Mouse (Mus musculus) large intestine, adult 2 months (tissue): ENCODE results near the gene Rgr. TPM values are rescaled to one million over a fixed set of nuclear protein-coding genes. Genes with fewer than 3 reads are reported as not detected.
A peak's percentile ranks its signal among the peaks of the same experiment; 100 is the strongest.
"Not testable (repeated sequence)": the region's sequence is repeated elsewhere in the genome, so short reads cannot be mapped to it uniquely, and the experiment has no call there.

Experiments
- DNase-seq: peaks from one replicate; pipeline ENCODE4 v3.0.0-alpha.2; 2012; ENCODE audit warnings: low read depth, low spot score
- WGBS: fragments of 180-500 bp; shearing (Covaris S2); methylation state at CpG from one replicate; pipeline ENCODE4 v1.1.7; 2018; 5-methylcytosine and 5-hydroxymethylcytosine counted together
- polyA plus RNA-seq: library from polyadenylated mRNA; depleted of rRNA; stranded (reverse); fragments of >200 nt; gene quantifications from 2 replicates; pipeline ENCODE4 v1.2.3, GENCODE M21; 2012; rRNA removed

Gene Rgr
- polyA plus RNA-seq, 1 experiment = not detected

DNA sequence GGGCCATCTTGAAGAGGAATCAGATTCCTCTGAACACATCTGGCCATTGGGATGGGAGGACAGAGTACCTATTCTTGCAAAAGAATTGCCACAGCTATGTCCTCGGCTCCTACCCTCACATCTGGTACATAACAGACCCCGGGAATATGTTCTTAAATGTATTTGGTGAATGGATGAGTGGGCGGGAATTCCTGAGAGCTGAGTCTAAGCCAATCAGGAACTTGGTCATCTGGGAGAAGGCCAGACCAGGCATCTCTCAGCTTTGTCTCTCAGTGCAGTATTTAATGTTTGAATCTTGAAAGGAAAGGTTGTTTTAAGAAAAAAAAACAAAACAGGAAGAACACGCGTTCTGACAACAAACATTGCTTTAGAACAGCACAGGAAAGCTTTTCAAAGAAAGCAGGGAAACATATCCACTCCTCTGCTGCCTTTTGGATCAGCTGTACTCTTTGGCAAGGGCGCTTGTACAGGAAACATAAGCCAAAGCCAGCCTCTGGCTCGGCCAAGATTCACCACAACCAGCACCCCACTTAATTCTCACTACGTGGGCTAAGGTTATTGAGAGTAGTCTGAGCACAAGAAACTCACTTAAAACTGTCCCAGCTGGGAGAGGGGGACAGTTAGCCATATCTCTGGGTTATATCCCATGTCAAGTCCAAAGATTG, 45.2 kb downstream of the Rgr start:
- no peak for DNase-seq
- WGBS = 75% methylated on average over 8 of the region's 8 CpGs

DNA sequence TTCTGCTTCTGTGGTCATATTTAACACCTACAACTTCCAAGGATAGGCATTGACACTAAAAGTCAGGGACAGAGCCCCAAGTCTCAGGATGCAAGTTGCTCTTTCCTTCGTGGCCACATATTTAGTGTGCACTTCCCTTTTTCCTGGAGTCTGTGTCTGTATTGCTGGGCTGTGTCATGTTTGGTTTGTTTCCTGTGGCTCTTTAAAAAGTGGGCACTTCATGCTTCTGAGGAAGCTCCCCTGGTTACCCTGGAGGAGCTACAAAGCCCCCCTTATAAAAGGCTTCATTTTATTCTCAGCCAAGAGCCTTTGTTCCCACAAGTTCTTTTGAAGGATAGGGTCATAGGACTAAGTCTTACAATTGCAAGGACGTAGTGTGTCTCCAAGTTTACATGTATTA, 45.9 kb downstream of the Rgr start:
- 72% methylated on average over 2 of the region's 2 CpGs for WGBS
- no peak for DNase-seq

DNA sequence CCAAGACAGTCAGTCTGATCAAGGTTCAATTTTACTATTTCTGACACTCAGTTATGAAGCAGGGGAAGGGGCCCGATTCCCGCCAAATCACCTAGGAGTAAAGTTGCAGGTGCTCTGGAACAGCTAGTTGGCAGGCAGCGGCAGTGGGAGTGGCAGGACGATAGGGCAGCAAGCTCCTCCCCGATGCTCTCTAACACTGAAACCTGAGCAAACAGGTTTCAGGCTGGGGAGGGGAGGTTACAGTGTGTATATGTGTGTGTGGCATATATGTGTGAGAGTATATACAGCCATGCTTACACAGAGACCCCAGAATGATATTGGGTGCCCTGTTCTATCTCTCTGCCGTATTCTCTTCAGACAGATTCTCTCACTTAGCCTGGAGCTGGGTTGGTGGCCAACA, 48.0 kb downstream of the Rgr start:
- WGBS = 41% methylated on average over 6 of the region's 6 CpGs
- DNase-seq = not testable (repeated sequence)

DNA sequence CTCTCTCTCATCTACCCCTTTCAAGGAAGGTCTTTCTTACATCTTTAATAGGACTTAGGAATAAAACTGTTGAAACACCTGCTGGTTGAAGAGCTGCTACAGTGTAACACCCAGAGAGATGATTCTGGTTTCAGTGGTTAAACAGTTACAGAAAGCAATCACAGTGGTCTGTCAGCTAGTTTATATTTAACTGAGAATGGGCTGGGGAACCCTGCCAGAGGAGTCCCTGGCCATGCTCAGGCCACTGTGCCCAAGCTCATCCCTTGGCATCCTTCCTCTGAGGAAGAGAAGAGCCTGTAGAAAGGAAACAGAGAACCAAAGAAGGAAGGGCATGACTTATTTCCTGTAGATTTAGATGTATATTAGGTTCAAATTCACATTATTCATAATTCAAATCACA, 59.0 kb downstream of the Rgr start:
- DNase-seq = peak; percentile 28

DNA sequence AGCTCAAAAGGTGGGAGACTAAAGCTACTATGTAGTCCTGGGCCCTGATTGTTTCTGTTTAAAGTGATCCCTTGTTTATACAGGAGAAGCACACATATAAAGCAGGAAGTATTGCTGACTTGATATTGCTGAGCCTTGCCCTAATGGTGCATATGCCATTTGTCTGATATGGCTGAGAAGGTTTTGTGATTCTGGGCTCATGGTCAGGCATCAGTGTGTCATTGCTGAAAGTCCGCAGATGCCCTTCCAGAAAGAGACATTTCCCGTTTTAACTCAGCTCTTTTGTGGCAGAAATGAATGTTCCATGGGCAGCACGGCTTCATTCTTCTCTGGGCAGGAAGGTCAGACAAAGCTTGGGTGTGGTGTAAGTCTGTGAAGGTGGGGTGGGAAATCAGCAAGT, 63.1 kb downstream of the Rgr start:
- no peak for DNase-seq
- WGBS = 53% methylated on average over 3 of the region's 3 CpGs

Other genes starting within 250 kb of the Rgr start
- 11.4 and 19.8 TPM in 2 replicates for gene Ccser2, start 80.2 kb downstream of the Rgr start, polyA plus RNA-seq
- not detected in 2 replicates for gene Lrit1, start 5.9 kb upstream of the Rgr start, polyA plus RNA-seq
- gene Lrit2, start 19.0 kb upstream of the Rgr start, polyA plus RNA-seq = not detected in 2 replicates
- gene Cdhr1, start 49.4 kb upstream of the Rgr start, polyA plus RNA-seq = 0.16 and 0.27 TPM in 2 replicates
- gene 2610528A11Rik, start 65.1 kb upstream of the Rgr start, polyA plus RNA-seq = 12.6 and 32.2 TPM in 2 replicates
- 118 and 144 TPM in 2 replicates for gene Ghitm, start 86.3 kb upstream of the Rgr start, polyA plus RNA-seq